Mouse (Mus musculus) natural killer cell, adult 2 months (primary cell): ENCODE measurements around the gene Plekhn1.

Experiments used
- DNase-seq, 2 experiments: peaks; one replicate each; pipeline ENCODE4 v3.0.0; 2022; ENCODE audit warnings: low spot score in 2 of 2

Gene Plekhn1

DNA sequence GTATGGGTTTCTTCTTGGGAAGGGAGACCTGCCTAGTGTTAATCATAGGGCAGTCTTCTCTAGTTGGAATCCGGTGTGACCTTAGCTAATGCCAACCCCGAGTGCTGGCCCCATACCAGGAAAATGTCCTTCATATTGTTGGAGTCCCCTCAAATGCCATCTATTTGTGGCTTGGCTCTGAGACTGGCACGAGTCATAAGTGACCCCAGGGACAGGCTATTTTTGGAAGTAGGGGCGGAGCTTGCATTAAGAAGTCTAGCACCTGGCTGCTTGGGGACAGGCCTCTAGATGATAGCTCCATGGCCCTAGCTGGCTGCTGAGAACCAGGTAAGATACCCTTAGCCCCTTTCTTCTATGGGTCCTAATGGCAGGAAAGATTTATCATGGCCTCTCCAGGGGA lies 19.0 kb downstream of the Plekhn1 start, which contains the start of gene Perm1:
Perm1 (plus strand) TSS at position 220 of the 400 bp plus-strand sequence.
- no peak for DNase-seq

DNA sequence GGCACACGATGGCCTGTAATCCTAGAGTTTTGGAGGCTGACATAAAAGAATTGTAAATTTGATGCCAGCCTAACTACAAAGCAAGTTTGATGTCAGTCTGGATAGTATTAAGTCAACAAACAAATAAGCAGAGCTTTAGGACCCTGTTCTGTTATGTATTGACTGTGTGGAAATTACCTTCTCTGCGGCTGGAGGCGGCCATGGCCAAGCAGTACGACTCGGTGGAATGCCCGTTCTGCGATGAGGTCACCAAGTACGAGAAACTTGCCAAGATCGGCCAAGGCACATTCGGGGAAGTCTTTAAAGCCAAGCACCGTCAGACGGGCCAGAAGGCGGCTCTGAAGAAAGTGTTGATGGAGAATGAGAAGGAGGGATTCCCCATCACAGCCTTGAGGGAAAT lies 21.5 kb downstream of the Plekhn1 start:
- no peak for DNase-seq

DNA sequence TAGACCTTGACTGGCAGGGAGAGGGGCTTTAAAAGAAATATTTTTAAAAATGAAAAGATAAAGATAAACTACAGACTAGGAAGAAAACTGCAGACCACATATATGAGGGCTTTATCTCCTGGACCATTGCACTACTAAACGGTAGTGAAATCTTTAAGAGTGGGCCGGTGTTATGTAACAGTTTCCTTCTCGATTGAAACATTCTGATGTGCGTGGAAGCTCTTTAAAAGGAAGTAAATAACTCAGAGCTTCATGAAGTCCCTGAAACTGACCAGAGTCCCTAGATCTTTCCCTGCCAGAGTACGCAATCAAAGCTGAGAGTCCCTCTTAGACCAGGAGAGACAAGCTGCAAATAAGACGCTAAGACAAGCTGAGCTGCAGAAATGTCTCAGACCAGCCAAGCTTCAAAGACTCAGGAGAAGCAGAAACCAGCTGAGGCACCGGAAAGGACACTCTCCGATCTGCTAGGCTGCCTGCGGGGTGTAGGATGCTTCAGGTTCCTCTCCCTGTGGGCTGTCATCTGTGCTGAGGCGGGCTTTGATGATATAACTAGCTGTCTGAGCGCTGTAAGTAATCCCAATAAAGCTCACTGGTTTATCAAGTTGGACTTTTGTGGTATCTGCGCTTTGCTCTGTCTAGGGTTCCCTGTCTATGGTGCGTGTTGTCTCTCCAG lies 24.6 kb downstream of the Plekhn1 start:
- DNase-seq = no peak

DNA sequence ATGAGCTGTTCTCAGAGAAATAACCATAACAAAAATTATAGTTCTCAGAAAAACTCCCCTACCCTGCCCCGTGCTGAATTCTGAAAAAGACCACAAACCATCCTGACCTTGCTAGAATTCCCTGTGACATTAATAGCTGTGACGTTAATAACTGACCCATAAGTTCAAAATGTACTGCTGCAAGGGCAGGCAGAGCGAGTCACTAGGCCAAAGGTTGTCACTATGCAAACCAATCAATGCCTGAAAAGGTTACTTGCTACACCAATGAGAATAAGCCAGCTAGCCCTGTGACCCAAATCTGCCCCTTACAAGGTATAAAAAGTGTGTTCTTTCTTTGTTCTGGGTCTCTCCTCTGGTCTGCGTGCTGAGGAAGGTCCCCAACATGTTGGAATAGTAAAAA lies 25.8 kb downstream of the Plekhn1 start:
- no peak for DNase-seq

DNA sequence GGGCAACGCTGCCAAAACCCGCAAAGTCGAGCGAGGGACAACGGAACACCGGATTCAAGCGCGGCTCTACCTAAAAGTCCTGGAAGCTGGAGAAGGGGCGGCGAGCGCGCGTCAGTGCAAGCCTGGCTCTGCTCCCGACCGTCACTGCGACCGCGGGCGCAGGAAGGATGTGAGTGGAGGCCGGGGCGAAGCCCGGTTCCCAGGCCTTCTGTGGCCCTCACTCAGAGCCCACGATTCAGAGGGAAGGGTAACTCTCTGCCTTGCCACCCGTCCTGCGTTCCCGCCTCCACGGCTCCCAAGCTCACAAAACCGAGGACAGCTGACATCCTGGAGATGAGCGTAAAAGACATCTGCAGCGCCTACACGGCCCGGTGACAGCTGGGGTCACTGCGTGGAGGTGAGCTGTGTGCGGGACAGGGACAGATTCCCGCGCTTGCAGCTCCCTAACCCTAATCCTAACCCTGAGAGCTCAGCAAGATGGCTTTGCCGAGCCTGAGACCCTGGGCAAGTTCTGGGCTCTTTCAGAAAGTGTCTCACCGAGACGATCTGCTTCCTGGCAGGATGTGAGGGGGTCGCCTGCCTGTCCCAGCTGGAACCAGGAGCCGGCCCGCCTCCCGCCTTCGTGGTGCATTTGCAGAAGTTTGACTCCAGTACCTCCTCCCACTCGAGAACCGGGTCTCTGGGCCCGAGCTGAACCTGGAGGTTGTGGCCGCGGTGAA lies 31.1 kb downstream of the Plekhn1 start:
- no peak for DNase-seq

DNA sequence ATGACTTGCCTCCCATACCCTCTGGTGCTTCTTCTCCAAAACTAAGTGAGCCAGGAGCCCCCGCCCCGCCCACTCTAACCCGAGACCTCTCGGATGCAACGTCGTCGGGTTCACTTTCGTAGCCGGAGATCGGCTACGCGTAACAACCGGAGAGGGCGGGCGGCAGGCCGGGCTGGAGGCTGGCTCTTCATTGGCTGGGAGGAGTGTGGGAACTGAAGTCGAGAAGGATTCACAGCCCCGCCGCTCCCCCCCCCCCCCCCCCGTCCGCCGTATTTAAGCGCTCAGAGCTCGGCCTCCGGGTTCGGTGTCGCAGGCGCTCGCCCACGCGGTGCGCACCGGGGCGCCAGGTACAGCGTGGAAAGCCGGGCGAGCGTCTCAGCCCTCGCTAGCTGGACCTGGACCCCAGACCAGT lies 31.6 kb downstream of the Plekhn1 start, which contains the start of gene AW011738:
AW011738 (plus strand) TSS at position 304 of the 412 bp plus-strand sequence.
- peak; percentile 33 to 56 for DNase-seq

DNA sequence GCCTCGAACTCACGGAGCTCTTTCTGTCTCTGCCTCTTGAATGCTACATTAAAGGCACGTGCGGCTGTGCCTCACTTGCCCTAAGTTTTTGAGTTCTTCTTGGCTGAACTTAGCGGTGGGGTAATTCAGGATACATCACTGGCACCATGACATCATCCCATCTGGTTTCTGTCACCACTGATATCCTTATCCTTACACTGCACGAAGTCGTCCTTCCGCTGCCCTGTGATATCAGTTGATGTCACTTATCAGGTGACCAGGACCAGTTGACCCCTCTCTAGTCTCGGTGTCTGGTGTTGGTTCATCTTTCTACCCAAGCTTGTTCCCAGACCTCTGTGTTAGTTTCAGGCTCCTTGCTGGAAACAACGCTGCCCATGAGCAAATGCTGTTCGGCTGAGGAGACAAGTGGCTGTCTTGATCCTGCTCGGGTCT lies 32.2 kb downstream of the Plekhn1 start:
- no peak for DNase-seq

DNA sequence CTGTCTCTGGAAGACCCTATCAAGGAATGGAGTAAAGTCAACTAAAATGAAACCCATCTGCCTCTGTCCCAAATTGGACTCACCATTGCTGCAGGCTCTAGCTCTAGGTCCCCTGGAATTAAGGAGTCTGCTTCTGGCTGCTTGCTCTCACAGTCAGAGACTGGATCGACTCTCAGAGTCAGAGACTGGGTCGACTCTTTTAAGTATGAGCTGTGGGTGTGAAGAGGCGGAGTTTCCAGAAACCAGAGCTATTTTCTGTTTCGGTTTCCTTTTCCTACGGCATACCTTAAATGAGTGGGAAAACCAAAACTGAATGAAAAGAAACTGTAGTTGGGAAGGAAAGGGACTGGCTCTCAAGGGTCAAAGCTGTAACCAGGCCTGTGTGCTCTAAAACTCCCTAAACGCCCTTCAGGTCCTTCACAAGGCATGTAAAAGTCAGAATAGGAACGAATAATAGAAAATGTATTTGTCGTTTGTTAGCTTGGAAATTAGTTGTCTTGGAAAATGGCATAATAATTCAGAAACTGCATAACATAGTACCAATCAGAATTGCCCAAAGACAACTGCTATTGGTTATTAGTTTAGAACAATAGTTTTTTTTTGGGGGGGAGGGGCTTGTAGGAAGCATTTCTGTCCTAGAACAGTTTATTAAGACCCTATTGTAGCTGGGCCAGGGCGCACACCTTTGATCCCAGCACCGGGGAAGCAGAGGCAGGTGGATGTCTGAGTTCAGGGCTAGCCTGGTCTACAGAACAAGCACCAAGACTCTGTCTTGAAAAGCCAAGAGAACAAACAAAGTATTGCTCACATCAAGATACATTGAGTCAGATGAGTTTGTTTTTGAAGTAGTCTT lies 33.8 kb downstream of the Plekhn1 start, which contains the start of gene Isg15:
Isg15 (minus strand) TSS at position 196 of the 853 bp plus-strand sequence.
- DNase-seq = peak; percentile 46 to 52

DNA sequence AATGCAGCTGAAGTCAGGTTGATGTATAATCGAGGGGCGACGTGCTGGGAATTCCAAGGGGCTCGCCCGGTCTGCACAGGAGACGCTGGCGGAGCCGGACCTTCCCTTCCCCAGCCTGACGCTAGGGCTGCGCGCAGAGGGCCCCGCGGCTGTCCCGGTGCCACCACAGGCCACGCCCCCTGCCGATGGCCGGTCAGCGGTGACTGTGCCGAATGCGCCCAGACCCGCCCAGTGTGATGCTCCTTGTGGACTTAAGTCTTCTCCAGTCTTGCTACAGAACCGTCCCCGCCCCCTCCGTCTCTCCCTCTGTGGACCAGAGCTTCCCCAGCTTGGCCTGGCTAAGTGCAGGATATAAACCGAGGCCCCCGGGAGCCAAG lies 36.8 kb downstream of the Plekhn1 start:
- peak; percentile 74 to 79 for DNase-seq

DNA sequence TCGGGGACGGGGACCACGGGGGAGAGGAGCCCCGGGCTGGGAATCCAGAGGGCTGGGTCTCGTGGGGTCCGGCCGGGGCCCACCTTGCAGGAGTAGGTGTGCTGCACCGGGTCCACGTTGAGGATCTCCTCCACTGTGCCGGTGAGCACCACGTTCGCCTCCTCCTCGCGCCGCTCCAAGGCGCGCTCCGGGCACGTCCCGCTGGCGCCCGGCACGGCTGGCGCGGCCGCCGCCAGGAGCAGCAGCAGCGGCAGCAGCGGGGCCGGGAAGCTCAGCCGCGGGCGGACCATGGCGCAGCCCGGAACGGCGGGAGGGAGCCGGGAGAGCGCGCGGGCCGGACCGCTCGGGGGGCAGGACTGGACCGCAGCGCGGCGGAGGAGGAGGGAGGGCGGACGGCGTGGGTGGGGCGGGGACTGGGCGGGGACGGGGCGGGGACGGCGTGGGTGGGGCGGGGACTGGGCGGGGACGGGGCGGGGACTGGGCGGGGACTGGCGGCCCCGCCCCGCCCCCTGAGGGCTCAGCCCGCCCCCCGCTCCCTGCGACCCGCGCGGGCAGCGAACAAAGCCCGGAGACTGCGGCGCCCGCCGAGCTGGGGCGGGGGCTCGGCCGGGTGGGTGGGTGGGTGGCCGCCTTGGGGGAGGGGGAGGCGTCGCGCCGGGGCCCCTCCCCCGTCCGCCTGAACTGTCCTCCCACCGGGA lies 37.4 kb downstream of the Plekhn1 start, which contains the start of gene Agrn:
Agrn (minus strand) TSS at position 358 of the 698 bp plus-strand sequence.
- DNase-seq = peak; percentile 34 to 40

DNA sequence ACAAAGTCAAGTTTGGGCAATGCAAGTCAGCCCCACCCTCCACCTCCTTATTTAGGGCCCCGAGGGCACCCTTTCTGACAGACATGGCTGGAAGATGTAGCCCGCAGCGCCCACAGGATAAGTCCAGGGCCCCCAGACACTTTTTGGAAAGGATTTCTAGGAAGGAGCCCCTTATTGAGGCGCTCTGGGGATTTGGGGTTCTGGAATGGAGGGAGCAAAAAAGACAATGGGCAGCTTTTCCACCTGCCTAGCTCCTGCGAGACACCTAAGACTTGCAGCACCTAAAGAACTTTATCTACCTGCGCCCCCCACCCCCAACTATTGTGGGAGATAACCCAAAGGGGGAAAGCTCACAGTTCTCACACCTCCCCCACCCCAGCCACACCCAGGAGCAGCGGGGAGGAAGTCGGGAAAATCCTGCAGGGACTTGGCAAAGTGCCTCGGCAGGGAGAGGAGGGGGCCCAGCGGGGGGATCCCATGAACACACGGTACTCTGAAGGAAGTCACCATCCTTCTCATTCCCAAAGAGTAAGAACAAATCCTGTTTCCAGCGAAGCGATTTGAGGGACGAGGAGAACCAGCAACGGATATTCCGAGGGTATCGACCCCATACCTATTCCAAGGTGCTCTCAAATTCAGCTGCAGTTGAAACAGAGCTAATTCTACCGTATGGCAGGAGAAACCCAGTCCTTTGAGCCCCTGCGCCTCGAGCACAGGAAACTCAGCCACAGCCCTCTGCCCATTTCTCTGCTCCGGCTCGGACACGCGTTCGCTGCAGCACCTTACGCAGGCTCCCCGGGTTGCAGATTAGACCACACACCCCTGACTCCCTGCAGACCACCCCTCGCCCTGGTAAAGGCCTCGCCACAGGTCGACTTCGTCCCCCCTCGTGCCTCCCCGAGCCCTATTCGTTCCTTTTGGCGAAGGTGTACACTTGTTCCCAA lies 38.5 kb downstream of the Plekhn1 start:
- no peak for DNase-seq

DNA sequence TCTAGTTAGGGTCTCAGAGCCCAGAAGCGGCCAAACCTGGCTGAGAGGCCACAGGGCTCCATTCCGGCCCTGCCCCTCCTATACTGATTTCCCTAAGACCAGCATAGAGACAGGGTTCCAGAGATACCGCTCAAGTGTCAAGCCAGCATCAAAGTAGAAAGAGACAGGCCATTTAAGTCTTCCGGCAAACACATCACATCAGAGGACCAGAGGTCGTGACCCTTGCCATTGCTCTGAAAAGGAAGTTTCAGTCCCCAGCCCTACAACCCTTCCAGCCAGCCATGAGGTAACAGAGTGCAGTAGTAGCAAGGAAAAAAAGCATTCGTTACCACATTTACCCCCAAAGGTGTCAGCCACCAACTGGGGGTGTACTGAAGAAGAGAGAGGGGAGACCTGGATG lies 40.3 kb downstream of the Plekhn1 start:
- DNase-seq = no peak

DNA sequence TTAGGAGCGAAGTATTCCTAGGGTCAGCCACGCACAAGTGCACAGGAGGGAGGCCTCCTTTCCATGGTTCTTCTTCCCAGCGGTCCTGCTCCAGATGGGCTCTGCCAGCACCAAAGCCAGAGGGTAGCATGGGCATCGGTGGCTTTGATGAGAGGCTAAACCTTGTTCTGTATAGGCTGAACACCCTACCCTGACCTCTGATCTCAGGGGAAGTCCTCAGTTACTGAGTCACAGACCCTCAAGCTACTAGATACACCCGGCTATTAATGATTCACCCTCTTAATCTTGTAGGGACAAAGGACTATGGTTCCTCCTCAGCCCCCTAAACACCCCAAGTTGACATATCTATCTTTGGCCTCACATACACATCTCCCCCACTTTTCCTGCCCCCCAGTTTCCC lies 40.8 kb downstream of the Plekhn1 start:
- no peak for DNase-seq

DNA sequence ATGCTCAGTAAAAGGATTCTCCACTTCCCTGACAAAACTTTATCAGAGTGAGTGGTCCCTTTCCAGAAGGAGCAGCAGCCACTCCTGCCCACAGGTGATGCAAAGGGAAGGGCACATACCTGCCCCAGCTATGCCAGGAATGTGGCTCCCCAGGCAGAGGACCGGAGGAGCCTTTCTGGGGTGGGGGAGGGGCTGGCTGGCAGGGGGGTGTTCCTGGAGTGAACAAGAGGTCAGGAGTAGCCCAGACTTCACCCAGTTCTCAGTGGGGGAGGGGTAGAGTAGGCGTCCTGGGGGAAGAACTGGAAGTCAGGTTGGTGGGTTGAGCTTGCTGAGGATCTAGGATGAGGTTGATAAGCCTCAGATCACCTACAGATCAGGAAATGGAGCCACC lies 41.5 kb downstream of the Plekhn1 start:
- DNase-seq = no peak

DNA sequence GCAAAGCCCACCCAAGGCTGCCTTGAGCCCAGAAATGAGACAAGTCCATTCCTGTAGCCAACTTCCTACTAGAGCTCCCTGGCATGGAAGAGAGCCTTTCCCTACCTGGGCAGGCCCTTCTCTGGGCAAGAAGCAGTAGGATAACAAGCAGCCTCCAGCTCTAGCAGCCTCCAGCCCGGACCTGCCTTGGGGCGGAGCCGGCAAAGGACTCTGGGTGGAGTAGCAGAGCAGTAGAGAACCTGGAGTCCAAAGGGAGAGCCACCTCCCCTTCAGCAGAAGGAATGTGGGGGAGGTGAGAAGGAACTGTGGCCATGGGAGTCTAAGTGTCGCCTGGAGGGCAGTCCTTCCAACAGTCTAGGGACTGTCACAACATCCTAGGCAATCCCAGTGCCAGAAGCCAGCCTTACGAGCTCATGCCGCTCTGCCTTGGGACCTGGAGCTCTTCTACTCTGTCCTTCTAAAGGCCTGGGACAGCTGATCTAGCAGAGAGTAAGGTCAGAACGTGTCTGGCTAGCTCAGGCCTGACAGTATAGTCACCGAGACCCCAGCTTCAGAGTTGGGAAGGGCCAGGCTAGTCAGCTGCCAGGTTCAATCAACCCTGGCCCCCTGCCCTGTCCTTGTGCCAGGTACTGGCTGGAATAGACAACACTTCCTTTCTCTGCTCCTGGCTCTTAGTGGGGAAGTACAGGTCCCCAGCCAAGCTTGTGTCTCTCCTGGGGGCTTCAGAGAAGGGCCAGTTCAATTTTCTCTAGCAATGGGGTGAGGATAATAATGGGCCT lies 42.0 kb downstream of the Plekhn1 start:
- no peak for DNase-seq

DNA sequence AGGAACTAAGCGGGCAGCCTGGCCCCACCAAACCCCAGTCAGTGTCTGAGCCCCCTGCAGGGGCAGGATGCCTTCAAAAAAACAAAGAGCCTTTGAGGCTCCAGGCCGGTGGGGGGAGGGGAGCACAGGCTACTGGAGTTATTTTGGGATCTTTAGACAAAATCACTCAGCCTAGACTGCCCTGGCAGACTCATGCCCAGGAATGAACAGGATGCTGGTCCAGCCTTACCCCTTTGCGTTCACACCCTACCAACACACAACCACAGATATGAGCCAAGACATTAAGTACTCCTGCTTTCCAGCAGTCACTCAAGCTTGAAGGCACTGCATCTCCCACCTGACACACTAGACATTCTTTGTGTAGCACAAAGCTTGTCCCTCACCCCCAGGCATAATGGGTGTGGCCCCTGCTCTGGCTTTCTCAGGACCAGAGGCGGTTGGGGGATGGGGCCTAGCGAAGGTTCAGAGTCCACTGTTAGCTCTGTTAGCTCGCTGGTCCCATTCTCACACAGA lies 45.8 kb downstream of the Plekhn1 start:
- DNase-seq = no peak

DNA sequence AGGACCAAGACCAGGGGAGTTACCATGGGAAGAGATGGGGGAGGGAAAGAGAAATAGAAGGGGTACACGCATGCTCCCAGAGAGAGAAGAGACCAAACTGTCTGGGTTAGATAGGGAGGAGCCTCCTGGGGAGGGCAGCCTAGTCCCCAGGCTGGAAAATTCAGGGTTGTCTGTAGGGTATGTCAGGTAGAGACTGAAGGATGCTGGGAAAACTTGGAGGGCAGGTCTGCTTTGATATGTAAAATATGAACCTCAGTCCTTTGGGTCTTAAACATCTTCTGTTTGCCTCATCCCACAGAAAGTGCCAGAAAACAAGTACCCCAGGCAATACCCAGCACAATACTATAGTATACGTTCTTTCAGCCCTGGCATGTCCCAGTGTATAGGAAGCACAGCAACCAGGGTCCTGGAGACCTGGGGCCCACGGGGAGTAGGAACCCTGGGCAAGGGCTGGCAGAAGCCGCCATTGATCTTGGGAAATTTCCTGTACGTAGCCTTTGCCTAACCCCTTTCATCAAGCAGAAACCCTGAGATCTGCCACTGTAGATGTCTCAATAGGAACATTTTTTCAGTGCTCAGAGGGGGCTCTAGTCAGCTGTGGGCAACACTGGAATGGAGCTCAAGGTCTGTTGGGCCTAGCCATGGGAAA lies 46.4 kb downstream of the Plekhn1 start:
- no peak for DNase-seq

DNA sequence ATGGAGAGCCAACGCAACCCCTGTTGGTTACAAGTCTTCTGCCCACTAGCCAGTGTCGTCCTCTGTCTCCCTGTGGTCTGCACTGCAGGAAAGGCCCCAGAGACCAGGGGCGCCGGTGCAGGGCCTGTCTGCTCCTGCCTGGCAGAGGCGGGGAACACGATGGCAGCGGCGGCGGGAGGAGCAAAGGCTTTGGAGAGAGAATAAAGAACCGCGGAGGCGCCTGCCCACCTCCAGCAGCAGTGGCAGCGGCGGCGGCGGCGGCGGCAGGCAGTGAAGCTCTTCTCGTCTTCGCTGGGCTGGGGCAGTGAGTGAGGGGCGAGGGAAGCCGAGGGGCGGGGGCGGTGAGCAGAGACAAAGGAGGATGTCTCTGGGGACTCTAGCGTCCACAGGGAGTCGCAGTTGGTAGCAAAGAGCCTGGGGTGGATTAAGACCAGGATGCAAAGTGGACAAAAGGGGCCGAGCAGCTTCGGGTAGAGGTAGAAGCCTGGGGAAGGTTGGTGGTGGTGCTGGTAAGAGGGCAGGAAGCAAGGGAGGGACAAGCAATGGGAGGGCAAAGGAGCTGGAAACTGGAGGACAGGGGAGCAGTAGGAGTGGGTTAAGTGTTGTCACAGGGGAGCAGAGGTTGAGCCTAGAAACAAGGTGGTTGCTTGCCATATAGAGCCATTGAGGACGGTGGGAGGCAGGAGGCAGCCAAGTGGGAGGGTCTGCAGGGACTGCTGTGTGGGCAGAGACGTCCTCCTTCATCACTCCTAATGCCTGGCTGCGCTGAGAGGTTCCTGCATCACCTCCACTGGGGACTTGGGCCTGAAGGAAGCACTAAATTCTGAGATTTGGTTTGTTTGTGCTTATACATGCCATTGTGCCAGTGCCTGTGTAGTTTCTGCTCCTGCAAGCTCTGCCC lies 48.5 kb downstream of the Plekhn1 start:
- DNase-seq = no peak
